Mouse (Mus musculus) hindbrain, embryonic 11.5 days (tissue): ENCODE measurements around the gene Fer. TPM values are rescaled to one million over a fixed set of nuclear protein-coding genes. Genes with fewer than 3 reads are reported as not detected.

Source experiments
- ATAC-seq: fragments of 200-750 bp; cut with Nextera tagmentation; 2 replicates; pipeline ENCODE4 v1.8.0; 2017; ENCODE audit warnings: mild to moderate bottlenecking, moderate TSS enrichment, moderate library complexity; ENCODE audit not compliant: low FRiP score
- DNase-seq: peaks from one replicate; pipeline ENCODE4 v3.0.0-alpha.2; 2015; ENCODE audit warnings: low spot score
- H3K27ac ChIP-seq: fragments of 300-500 bp; sonication (generic); 2 replicates; pipeline ENCODE4 v1.5.1; 2014; ENCODE audit warnings: mild to moderate bottlenecking, low read depth, low read length
- H3K27me3 ChIP-seq: fragments of 300-500 bp; sonication (generic); 2 replicates; pipeline ENCODE4 v1.6.1; 2014; ENCODE audit warnings: mild to moderate bottlenecking, low read length, moderate library complexity, mixed read lengths; ENCODE audit not compliant: control insufficient read depth, insufficient read depth
- H3K36me3 ChIP-seq: fragments of 300-500 bp; sonication (generic); 2 replicates; pipeline ENCODE4 v1.6.1; 2014; ENCODE audit warnings: mild to moderate bottlenecking, low read length, moderate library complexity, mixed read lengths; ENCODE audit not compliant: control insufficient read depth, insufficient read depth
- H3K4me1 ChIP-seq: fragments of 300-500 bp; sonication (generic); replicated peaks from 2 replicates; pipeline ENCODE4 v1.6.1; 2014; ENCODE audit warnings: low read length, mixed read lengths; ENCODE audit not compliant: control insufficient read depth, insufficient read depth
- H3K4me2 ChIP-seq: fragments of 300-500 bp; sonication (generic); replicated peaks from 2 replicates; pipeline ENCODE4 v1.6.1; 2014; ENCODE audit warnings: mild to moderate bottlenecking, low read depth, low read length
- H3K4me3 ChIP-seq: fragments of 300-500 bp; sonication (generic); 2 replicates; pipeline ENCODE4 v1.5.1; 2014; ENCODE audit warnings: low read depth, low read length
- H3K9ac ChIP-seq: fragments of 300-500 bp; sonication (generic); 2 replicates; pipeline ENCODE4 v1.6.1; 2014; ENCODE audit warnings: low read depth, low read length
- H3K9me3 ChIP-seq: fragments of 300-500 bp; sonication (generic); 2 replicates; pipeline ENCODE4 v1.6.1; 2016; ENCODE audit warnings: low read length; ENCODE audit not compliant: control insufficient read depth
- WGBS: fragments of 180-500 bp; shearing (Covaris S2); extraction: QIAGEN DNeasy Blood & Tissue Kit; methylation state at CpG from one replicate; pipeline ENCODE4 v1.1.7; 2014; 5-methylcytosine and 5-hydroxymethylcytosine counted together
- polyA plus RNA-seq: library from polyadenylated mRNA; unstranded; fragments of >200 nt; fragmentation: Nextera tagmentation; extraction: Ambion mirVana; gene quantifications from 2 replicates; pipeline ENCODE4 v1.2.1, GENCODE M21; 2014

The Fer gene
- polyA plus RNA-seq, 1 experiment from 2014 or later, result 34.2 TPM

- ATAC-seq, result no peak
- Histone ChIP-seq H3K36me3 (no peaks in the 10 kb centered on the region), H3K9me3 (no peaks in the 10 kb centered on the region), H3K9ac (no peak overlapping the region), H3K4me2 (no peak overlapping the region), H3K27me3 (no peaks in the 10 kb centered on the region), H3K4me3 (no peak overlapping the region), H3K4me1 (no peaks in the 10 kb centered on the region), H3K27ac (no peak overlapping the region)
- DNase-seq, result no peak
- 82% methylated on average over 4 of the region's 4 CpGs for whole genome bisulfite sequencing
Measured at GRCm38 (mm10) chr17:64005575-64006249, 142.8 kb downstream of the Fer start.

DNA sequence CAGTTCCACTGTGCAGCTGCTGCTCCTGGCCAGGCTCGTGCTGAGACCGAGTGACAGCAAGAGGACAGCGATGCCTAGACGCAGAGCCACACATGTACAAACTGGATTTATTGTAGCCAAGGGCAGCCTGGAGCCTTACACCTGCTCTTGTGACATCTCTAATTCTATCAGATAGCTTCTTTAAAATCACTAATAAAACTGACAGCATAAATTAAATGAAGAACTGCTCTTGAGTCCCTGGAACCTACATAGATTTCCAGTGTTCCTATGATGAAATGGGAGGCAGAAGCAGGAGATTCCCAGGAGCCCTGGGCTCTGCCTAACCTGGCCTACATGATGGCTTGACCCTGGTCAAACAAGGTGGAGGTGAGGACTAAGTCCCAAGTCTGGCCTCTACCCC, 153.7 kb downstream of the Fer start:
- no peaks in the 10 kb centered on the region for H3K4me1 ChIP-seq
- WGBS, result 95% methylated on average over 4 of the region's 4 CpGs
- no peak for DNase-seq
- H3K36me3 ChIP-seq, result no peaks in the 10 kb centered on the region
- no peak for ATAC-seq
- no peak overlapping the region for H3K4me3 ChIP-seq
- no peak overlapping the region for H3K9ac ChIP-seq
- no peaks in the 10 kb centered on the region for H3K9me3 ChIP-seq
- H3K27ac ChIP-seq, result no peak overlapping the region
- H3K27me3 ChIP-seq, result no peaks in the 10 kb centered on the region
- H3K4me2 ChIP-seq, result no peak overlapping the region

- no peaks in the 10 kb centered on the region for H3K4me1 ChIP-seq
- no peak overlapping the region for H3K4me2 ChIP-seq
- no peak for ATAC-seq
- no peak for DNase-seq
- WGBS, result 89% methylated on average over 6 of the region's 6 CpGs
- H3K27me3 ChIP-seq, result no peaks in the 10 kb centered on the region
- no peaks in the 10 kb centered on the region for H3K36me3 ChIP-seq
- H3K9ac ChIP-seq, result no peak overlapping the region
- no peak overlapping the region for H3K27ac ChIP-seq
- H3K9me3 ChIP-seq, result no peaks in the 10 kb centered on the region
- no peak overlapping the region for H3K4me3 ChIP-seq
Measured at GRCm38 (mm10) chr17:64018240-64018639, 155.4 kb downstream of the Fer start.

GRCm38 (mm10) chr17:64018870-64019269, 156.0 kb downstream of the Fer start:
- Histone ChIP-seq H3K36me3 (no peaks in the 10 kb centered on the region), H3K4me3 (no peak overlapping the region), H3K4me1 (no peaks in the 10 kb centered on the region), H3K27ac (no peak overlapping the region), H3K9me3 (no peaks in the 10 kb centered on the region), H3K4me2 (no peak overlapping the region), H3K9ac (no peak overlapping the region), H3K27me3 (no peaks in the 10 kb centered on the region)
- no peak for ATAC-seq
- 97% methylated on average over 3 of the region's 3 CpGs for WGBS
- no peak for DNase-seq

DNA sequence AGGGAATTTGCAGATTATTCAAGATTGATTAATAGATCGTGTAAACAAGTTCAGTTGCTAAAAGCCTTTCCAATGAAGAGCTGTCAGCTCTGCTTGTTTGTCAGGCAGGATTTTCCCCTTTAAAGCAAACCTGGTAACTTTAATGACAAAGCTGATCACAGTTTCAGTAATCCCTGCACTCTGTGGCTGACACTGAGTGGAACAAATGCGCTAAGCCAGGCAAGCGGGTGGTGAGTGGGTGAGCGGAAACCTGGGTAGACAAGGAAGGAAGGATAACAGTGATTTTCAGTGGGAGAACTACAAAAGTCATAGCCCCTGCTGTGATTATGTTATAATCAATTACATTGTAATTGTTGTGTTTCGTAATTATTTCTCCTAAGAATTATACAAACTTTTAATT, 156.8 kb downstream of the Fer start:
- Histone ChIP-seq H3K4me1 (no peaks in the 10 kb centered on the region), H3K36me3 (no peaks in the 10 kb centered on the region), H3K9ac (no peak overlapping the region), H3K27ac (no peak overlapping the region), H3K4me3 (no peak overlapping the region), H3K4me2 (no peak overlapping the region), H3K9me3 (no peaks in the 10 kb centered on the region), H3K27me3 (no peaks in the 10 kb centered on the region)
- 81% methylated on average over 5 of the region's 5 CpGs for WGBS
- no peak for DNase-seq
- no peak for ATAC-seq

DNA sequence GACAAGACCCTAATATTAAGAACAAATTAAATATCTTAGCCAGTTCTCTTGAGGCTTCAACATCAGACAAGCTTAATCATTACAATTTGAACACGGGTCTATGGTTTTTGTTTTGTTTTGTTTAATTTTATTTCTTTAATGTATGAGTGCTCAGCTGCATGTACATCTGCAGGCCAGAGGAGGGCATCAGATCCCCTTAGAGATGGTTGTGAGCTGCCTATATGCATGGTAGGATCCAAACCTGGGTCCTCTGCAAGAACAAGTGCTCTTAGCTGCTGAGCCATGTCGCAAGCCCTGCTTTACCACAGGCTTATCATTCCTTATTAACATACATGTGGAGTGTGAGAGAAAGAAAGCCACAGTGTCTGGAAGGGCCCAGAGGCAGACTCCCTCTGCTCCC, 163.6 kb downstream of the Fer start:
- ATAC-seq (no peak), DNase-seq (peak; percentile 5)
- Histone ChIP-seq H3K9me3 (no peaks in the 10 kb centered on the region), H3K27ac (no peak overlapping the region), H3K4me3 (no peak overlapping the region), H3K9ac (no peak overlapping the region), H3K27me3 (no peaks in the 10 kb centered on the region), H3K4me2 (no peak overlapping the region), H3K36me3 (no peaks in the 10 kb centered on the region), H3K4me1 (no peaks in the 10 kb centered on the region)
- 78% methylated on average over 2 of the region's 2 CpGs for WGBS

- DNase-seq (no peak), ATAC-seq (no peak)
Measured at GRCm38 (mm10) chr17:64041771-64042170, 178.9 kb downstream of the Fer start.

DNA sequence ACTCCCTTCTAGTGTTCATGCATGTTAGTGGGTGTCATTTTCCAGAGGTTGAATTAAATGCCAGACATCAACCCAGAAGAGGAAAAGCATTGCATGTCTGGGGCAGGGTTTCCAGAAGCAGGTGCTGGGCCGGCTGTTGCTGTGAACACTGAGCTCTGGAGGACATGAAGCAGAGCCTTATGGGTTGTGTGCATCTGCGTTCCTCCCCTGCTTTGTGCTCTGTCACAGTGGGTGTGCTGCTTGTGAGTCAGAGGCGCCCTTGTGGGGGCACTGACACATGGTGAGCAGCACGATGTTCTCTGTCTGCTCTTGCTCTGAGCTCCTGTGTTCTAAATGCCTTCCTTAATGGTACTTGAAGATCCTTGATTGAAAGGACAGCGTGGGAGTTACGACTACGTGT, 182.5 kb downstream of the Fer start:
- H3K4me1 ChIP-seq, result no peaks in the 10 kb centered on the region
- no peaks in the 10 kb centered on the region for H3K36me3 ChIP-seq
- no peaks in the 10 kb centered on the region for H3K27me3 ChIP-seq
- peak; percentile 53; the same call in 1 of the 2 replicates for ATAC-seq
- WGBS, result 55% methylated on average over 7 of the region's 7 CpGs
- DNase-seq, result peak; percentile 10
- no peak overlapping the region for H3K4me2 ChIP-seq
- H3K27ac ChIP-seq, result no peak overlapping the region
- H3K9ac ChIP-seq, result no peak overlapping the region
- no peak overlapping the region for H3K4me3 ChIP-seq
- no peaks in the 10 kb centered on the region for H3K9me3 ChIP-seq

More at GRCm38 (mm10) chr17:64041771-64042170, 178.9 kb downstream of the Fer start:
- Histone ChIP-seq H3K4me1 (no peaks in the 10 kb centered on the region), H3K4me2 (no peak overlapping the region), H3K27ac (no peak overlapping the region), H3K27me3 (no peaks in the 10 kb centered on the region), H3K4me3 (no peak overlapping the region), H3K9me3 (no peaks in the 10 kb centered on the region), H3K36me3 (no peaks in the 10 kb centered on the region), H3K9ac (no peak overlapping the region)

DNA sequence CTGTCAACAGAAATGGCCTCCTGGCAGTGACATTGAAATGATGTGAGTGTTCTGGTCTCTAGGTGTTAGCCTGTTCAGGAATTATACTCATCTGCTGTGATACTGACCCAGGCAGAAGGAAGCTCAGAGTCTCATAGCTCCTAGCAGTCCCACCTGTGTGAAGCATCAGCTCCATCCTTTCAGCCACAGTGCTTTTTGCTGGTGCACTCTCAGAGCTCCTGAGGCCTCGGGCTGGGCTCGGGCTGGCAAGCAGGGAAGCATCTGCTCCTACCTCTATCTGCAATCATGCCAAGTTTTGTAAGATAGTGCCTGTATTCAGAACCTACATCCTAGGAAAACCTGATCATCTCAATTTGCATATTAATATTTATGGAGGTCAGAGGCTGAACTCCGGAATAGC, 183.7 kb downstream of the Fer start:
- ATAC-seq, result no peak
- no peaks in the 10 kb centered on the region for H3K36me3 ChIP-seq
- no peaks in the 10 kb centered on the region for H3K4me1 ChIP-seq
- H3K4me3 ChIP-seq, result no peak overlapping the region
- no peak for DNase-seq
- H3K9me3 ChIP-seq, result no peaks in the 10 kb centered on the region
- H3K4me2 ChIP-seq, result no peak overlapping the region
- no peaks in the 10 kb centered on the region for H3K27me3 ChIP-seq
- no peak overlapping the region for H3K27ac ChIP-seq
- H3K9ac ChIP-seq, result no peak overlapping the region
- 92% methylated on average over 3 of the region's 3 CpGs for WGBS
